Mouse (Mus musculus) lung, postnatal 0 days (tissue): ENCODE results near the gene Mttp.

Source experiments
- CTCF ChIP-seq: IDR thresholded peaks from 2 replicates; pipeline ENCODE4 v1.5.1; 2016; ENCODE audit warnings: antibody characterized with exemption, mild to moderate bottlenecking
- EP300 ChIP-seq: IDR thresholded peaks from 2 replicates; pipeline ENCODE4 v1.6.1; 2016; ENCODE audit warnings: antibody characterized with exemption, mild to moderate bottlenecking, control low read depth

- no peak for TF ChIP-seq CTCF
- no peak for TF ChIP-seq EP300
Observed at GRCm38 (mm10) chr3:138173291-138173690, 28.5 kb upstream of the Mttp start.
